Mouse (Mus musculus): Measurements from ENCODE around the gene Gm43517. TPM values are rescaled to one million over a fixed set of nuclear protein-coding genes. Genes with fewer than 3 reads are reported as not detected.

The Gm43517 gene
- 0.07 TPM in 1 of 2 replicates, not detected in the other for polyA plus RNA-seq (2014; fragmentation: Nextera tagmentation; extraction: Ambion mirVana)

- Histone ChIP-seq H3K36me3 (ENCODE audit: control insufficient read depth, insufficient read depth, low read length) (no peaks in the 10 kb centered on the region), H3K4me2 (peak within 1 kb of the TSS; percentile 58), H3K4me1 (ENCODE audit: control insufficient read depth, insufficient read depth, low read length) (peaks cover 4% of the 10 kb centered on the region; the same call in 1 of the 2 replicates), H3K27ac (ENCODE audit: low read depth, low read length) (no peak within 1 kb of the TSS), H3K9me3 (ENCODE audit: control insufficient read depth, low read length) (no peaks in the 10 kb centered on the region), H3K4me3 (ENCODE audit: low read depth, low read length) (peak within 1 kb of the TSS; percentile 34), H3K27me3 (ENCODE audit: control insufficient read depth, insufficient read depth, low read length) (peaks cover 79% of the 10 kb centered on the region), H3K9ac (ENCODE audit: low read length) (no peak within 1 kb of the TSS)
- ATAC-seq (ENCODE audit: low FRiP score) (peak; percentile 31; the same call in 1 of the 2 replicates), DNase-seq (ENCODE audit: low spot score, missing footprints) (peak; percentile 96)
- 1% methylated on average over 66 of the region's 75 CpGs for WGBS
These were observed at the start of gene Gm43517 for GRCm38 (mm10) chr12:49384876-49385630. Gm43517 (plus strand) TSS chr12:49385174.

- WGBS, result 89% methylated on average over 10 of the region's 10 CpGs
- H3K4me3 ChIP-seq (ENCODE audit: low read depth, low read length), result no peak overlapping the region
These were observed 35.3 kb upstream of the Gm43517 start for GRCm38 (mm10) chr12:49349697-49350096.

GRCm38 (mm10) chr12:49368931-49369330 is 16.0 kb upstream of the Gm43517 start:
- Histone ChIP-seq H3K4me1 (ENCODE audit: control insufficient read depth, insufficient read depth, low read length) (no peaks in the 10 kb centered on the region), H3K9me3 (ENCODE audit: control insufficient read depth, low read length) (no peaks in the 10 kb centered on the region), H3K4me3 (ENCODE audit: low read depth, low read length) (no peak overlapping the region), H3K27ac (ENCODE audit: low read depth, low read length) (no peak overlapping the region), H3K27me3 (ENCODE audit: control insufficient read depth, insufficient read depth, low read length) (peaks cover 23% of the 10 kb centered on the region), H3K36me3 (ENCODE audit: control insufficient read depth, insufficient read depth, low read length) (no peaks in the 10 kb centered on the region), H3K4me2 (no peak overlapping the region), H3K9ac (ENCODE audit: low read length) (no peak overlapping the region)
- 48% methylated on average over 1 of the region's 1 CpGs for WGBS
- DNase-seq (ENCODE audit: low spot score, missing footprints) (no peak), ATAC-seq (ENCODE audit: low FRiP score) (no peak)

More at GRCm38 (mm10) chr12:49349697-49350096, 35.3 kb upstream of the Gm43517 start:
- Histone ChIP-seq H3K4me2 (no peak overlapping the region), H3K36me3 (ENCODE audit: control insufficient read depth, insufficient read depth, low read length) (no peaks in the 10 kb centered on the region), H3K27ac (ENCODE audit: low read depth, low read length) (no peak overlapping the region), H3K4me1 (ENCODE audit: control insufficient read depth, insufficient read depth, low read length) (no peaks in the 10 kb centered on the region), H3K27me3 (ENCODE audit: control insufficient read depth, insufficient read depth, low read length) (no peaks in the 10 kb centered on the region), H3K9me3 (ENCODE audit: control insufficient read depth, low read length) (no peaks in the 10 kb centered on the region), H3K9ac (ENCODE audit: low read length) (no peak overlapping the region)
- ATAC-seq (ENCODE audit: low FRiP score) (no peak), DNase-seq (ENCODE audit: low spot score, missing footprints) (no peak)

GRCm38 (mm10) chr12:49372170-49372569 is 12.8 kb upstream of the Gm43517 start:
- no peaks in the 10 kb centered on the region for H3K36me3 ChIP-seq (ENCODE audit: control insufficient read depth, insufficient read depth, low read length)
- peaks cover 48% of the 10 kb centered on the region for H3K27me3 ChIP-seq (ENCODE audit: control insufficient read depth, insufficient read depth, low read length)
- H3K4me2 ChIP-seq, result no peak overlapping the region
- no peak overlapping the region for H3K4me3 ChIP-seq (ENCODE audit: low read depth, low read length)
- ATAC-seq (ENCODE audit: low FRiP score) (no peak), DNase-seq (ENCODE audit: low spot score, missing footprints) (peak; percentile 86)
- no peaks in the 10 kb centered on the region for H3K9me3 ChIP-seq (ENCODE audit: control insufficient read depth, low read length)
- H3K9ac ChIP-seq (ENCODE audit: low read length), result no peak overlapping the region
- no peak overlapping the region for H3K27ac ChIP-seq (ENCODE audit: low read depth, low read length)
- H3K4me1 ChIP-seq (ENCODE audit: control insufficient read depth, insufficient read depth, low read length), result no peaks in the 10 kb centered on the region

GRCm38 (mm10) chr12:49373176-49373575 is 11.8 kb upstream of the Gm43517 start:
- Histone ChIP-seq H3K27me3 (ENCODE audit: control insufficient read depth, insufficient read depth, low read length) (peaks cover 58% of the 10 kb centered on the region), H3K4me2 (no peak overlapping the region), H3K9ac (ENCODE audit: low read length) (no peak overlapping the region), H3K4me1 (ENCODE audit: control insufficient read depth, insufficient read depth, low read length) (no peaks in the 10 kb centered on the region), H3K36me3 (ENCODE audit: control insufficient read depth, insufficient read depth, low read length) (no peaks in the 10 kb centered on the region), H3K4me3 (ENCODE audit: low read depth, low read length) (no peak overlapping the region), H3K9me3 (ENCODE audit: control insufficient read depth, low read length) (no peaks in the 10 kb centered on the region), H3K27ac (ENCODE audit: low read depth, low read length) (no peak overlapping the region)
- 2% methylated on average over 5 of the region's 5 CpGs for WGBS
- DNase-seq (ENCODE audit: low spot score, missing footprints) (peak; percentile 85), ATAC-seq (ENCODE audit: low FRiP score) (no peak)

GRCm38 (mm10) chr12:49373821-49374605 is 11.0 kb upstream of the Gm43517 start:
- Histone ChIP-seq H3K36me3 (ENCODE audit: control insufficient read depth, insufficient read depth, low read length) (no peaks in the 10 kb centered on the region), H3K9ac (ENCODE audit: low read length) (no peak overlapping the region), H3K9me3 (ENCODE audit: control insufficient read depth, low read length) (no peaks in the 10 kb centered on the region), H3K4me1 (ENCODE audit: control insufficient read depth, insufficient read depth, low read length) (no peaks in the 10 kb centered on the region), H3K4me2 (peak overlapping the region; percentile 35), H3K27me3 (ENCODE audit: control insufficient read depth, insufficient read depth, low read length) (peaks cover 67% of the 10 kb centered on the region), H3K4me3 (ENCODE audit: low read depth, low read length) (no peak overlapping the region), H3K27ac (ENCODE audit: low read depth, low read length) (no peak overlapping the region)
- DNase-seq (ENCODE audit: low spot score, missing footprints) (peak; percentile 94), ATAC-seq (ENCODE audit: low FRiP score) (no peak)
- WGBS, result 2% methylated on average over 24 of the region's 24 CpGs

GRCm38 (mm10) chr12:49374606-49374995 is 10.4 kb upstream of the Gm43517 start:
- Histone ChIP-seq H3K4me1 (ENCODE audit: control insufficient read depth, insufficient read depth, low read length) (no peaks in the 10 kb centered on the region), H3K27ac (ENCODE audit: low read depth, low read length) (no peak overlapping the region), H3K4me2 (peak overlapping the region; percentile 35), H3K27me3 (ENCODE audit: control insufficient read depth, insufficient read depth, low read length) (peaks cover 73% of the 10 kb centered on the region), H3K36me3 (ENCODE audit: control insufficient read depth, insufficient read depth, low read length) (no peaks in the 10 kb centered on the region), H3K4me3 (ENCODE audit: low read depth, low read length) (no peak overlapping the region), H3K9me3 (ENCODE audit: control insufficient read depth, low read length) (no peaks in the 10 kb centered on the region), H3K9ac (ENCODE audit: low read length) (no peak overlapping the region)
- under 1% methylated on average over 14 of the region's 14 CpGs for WGBS
- no peak for DNase-seq (ENCODE audit: low spot score, missing footprints)
- no peak for ATAC-seq (ENCODE audit: low FRiP score)

GRCm38 (mm10) chr12:49375427-49376317 is 9.3 kb upstream of the Gm43517 start:
- 3% methylated on average over 15 of the region's 15 CpGs for WGBS
- Histone ChIP-seq H3K36me3 (ENCODE audit: control insufficient read depth, insufficient read depth, low read length) (no peaks in the 10 kb centered on the region), H3K27ac (ENCODE audit: low read depth, low read length) (no peak overlapping the region), H3K9me3 (ENCODE audit: control insufficient read depth, low read length) (no peaks in the 10 kb centered on the region), H3K9ac (ENCODE audit: low read length) (no peak overlapping the region), H3K4me2 (no peak overlapping the region), H3K4me1 (ENCODE audit: control insufficient read depth, insufficient read depth, low read length) (no peaks in the 10 kb centered on the region), H3K4me3 (ENCODE audit: low read depth, low read length) (no peak overlapping the region), H3K27me3 (ENCODE audit: control insufficient read depth, insufficient read depth, low read length) (peaks cover 80% of the 10 kb centered on the region)
- DNase-seq (ENCODE audit: low spot score, missing footprints), result peak; percentile 93
- ATAC-seq (ENCODE audit: low FRiP score), result no peak
